Mouse (Mus musculus): ENCODE measurements around the gene Msh2. TPM values are rescaled to one million over a fixed set of nuclear protein-coding genes. Genes with fewer than 3 reads are reported as not detected.
"Not testable (repeated sequence)": the region's sequence is repeated elsewhere in the genome, so short reads cannot be mapped to it uniquely, and the experiment has no call there.

Gene Msh2
- polyA plus RNA-seq, 1 experiment from 2014 or later: 102 TPM

- Histone ChIP-seq H3K4me3 (peak overlapping the region; percentile 94), H3K27me3 (ENCODE audit: insufficient read depth, poor library complexity, severe bottlenecking) (no peaks in the 10 kb centered on the region), H3K36me3 (peaks cover 34% of the 10 kb centered on the region), H3K9me3 (no peaks in the 10 kb centered on the region), H3K27ac (peak overlapping the region; percentile 95), H3K4me1 (replicated peaks) (peaks cover 31% of the 10 kb centered on the region)
- under 1% methylated on average over 54 of the region's 54 CpGs for WGBS
- DNase-seq (ENCODE audit: low spot score): peak; percentile 65
These were observed 652 bp downstream of the Msh2 start for GRCm38 (mm10) chr17:87672677-87673286.

DNA sequence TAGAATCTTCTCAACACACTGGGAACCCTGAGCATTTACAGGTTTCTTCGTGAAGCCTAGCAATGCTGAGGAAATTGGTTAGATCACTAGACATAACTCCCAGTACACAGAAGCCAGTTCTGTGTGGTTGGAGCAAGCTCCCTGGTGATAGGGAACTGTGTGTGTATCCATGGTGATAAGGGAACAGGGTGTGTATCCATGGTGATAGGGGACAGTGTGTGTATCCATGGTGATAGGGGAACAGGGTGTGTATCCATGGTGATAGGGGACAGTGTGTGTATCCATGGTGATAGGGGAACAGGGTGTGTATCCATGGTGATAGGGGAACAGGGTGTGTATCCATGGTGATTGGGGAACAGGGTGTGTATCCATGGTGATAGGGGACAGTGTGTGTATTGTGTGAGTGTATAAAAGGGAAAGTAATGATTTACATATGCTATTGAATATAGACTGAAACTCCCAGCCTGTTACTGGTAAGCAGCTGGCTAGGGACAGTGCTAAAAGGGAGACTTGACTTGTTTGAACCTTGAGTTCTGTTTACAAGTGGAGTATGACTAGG, 4.9 kb downstream of the Msh2 start:
- not testable (repeated sequence) for H3K27ac ChIP-seq; DNase-seq (ENCODE audit: low spot score); H3K4me3 ChIP-seq; H3K27me3 ChIP-seq (ENCODE audit: insufficient read depth, poor library complexity, severe bottlenecking); H3K9me3 ChIP-seq
- 83% methylated on average over 1 of the region's 1 CpGs for WGBS
- Histone ChIP-seq H3K4me1 (replicated peaks) (peaks cover 26% of the 10 kb centered on the region), H3K36me3 (peaks cover 70% of the 10 kb centered on the region)

DNA sequence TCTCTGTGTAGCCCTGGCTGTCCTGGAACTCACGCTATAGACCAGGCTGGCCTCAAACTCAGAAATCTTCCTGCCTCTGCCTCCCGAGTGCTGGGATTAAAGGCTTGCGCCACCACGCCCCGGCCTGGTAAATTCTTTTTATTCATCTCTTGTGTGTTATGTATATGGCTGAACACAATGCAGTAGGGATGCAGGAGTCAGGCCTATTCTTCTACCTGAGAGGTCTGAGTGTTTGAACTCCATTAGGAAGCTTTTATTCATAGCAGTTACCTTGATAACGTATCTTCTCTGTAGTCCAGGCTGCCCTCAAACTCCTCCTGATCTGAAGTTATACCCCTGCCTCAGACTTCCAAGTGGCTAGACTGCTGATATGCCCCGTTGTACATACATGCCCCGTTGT, 5.5 kb downstream of the Msh2 start:
- Histone ChIP-seq H3K27me3 (ENCODE audit: insufficient read depth, poor library complexity, severe bottlenecking) (no peaks in the 10 kb centered on the region), H3K36me3 (peaks cover 77% of the 10 kb centered on the region), H3K9me3 (no peaks in the 10 kb centered on the region), H3K4me3 (no peak overlapping the region), H3K4me1 (replicated peaks) (peaks cover 22% of the 10 kb centered on the region), H3K27ac (no peak overlapping the region)
- DNase-seq (ENCODE audit: low spot score): no peak
- 93% methylated on average over 8 of the region's 8 CpGs for WGBS

GRCm38 (mm10) chr17:87689217-87689616, 17.1 kb downstream of the Msh2 start:
- Histone ChIP-seq H3K27ac (no peak overlapping the region), H3K36me3 (peaks cover 95% of the 10 kb centered on the region), H3K27me3 (ENCODE audit: insufficient read depth, poor library complexity, severe bottlenecking) (no peaks in the 10 kb centered on the region), H3K9me3 (no peaks in the 10 kb centered on the region), H3K4me3 (no peak overlapping the region), H3K4me1 (replicated peaks) (no peaks in the 10 kb centered on the region)
- no peak for DNase-seq (ENCODE audit: low spot score)
- WGBS: 96% methylated on average over 8 of the region's 8 CpGs

DNA sequence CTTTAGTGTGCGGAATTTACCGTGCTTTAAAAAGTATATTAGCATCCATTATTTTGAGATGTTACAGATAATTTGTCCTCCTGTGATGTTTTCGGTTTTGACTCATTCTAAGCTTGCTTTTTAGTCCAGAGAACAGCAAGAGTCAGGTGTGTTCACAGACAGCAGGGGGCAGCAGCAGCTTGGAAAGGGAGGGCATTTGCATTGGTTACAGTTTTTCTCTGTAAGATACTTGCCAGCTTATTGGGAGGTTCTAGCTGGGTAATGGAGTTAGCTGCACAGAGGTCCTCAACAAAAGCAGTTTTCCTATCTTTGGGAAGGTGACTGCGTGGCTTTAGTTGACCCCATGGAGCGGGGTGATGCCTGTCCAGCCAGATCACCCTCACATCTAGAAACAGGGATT, 19.8 kb downstream of the Msh2 start:
- H3K9me3 ChIP-seq: no peaks in the 10 kb centered on the region
- H3K27me3 ChIP-seq (ENCODE audit: insufficient read depth, poor library complexity, severe bottlenecking): no peaks in the 10 kb centered on the region
- 92% methylated on average over 5 of the region's 5 CpGs for WGBS
- DNase-seq (ENCODE audit: low spot score): peak; percentile 44
- H3K4me1 ChIP-seq (replicated peaks): no peaks in the 10 kb centered on the region
- H3K36me3 ChIP-seq: peaks cover 91% of the 10 kb centered on the region
- no peak overlapping the region for H3K27ac ChIP-seq
- no peak overlapping the region for H3K4me3 ChIP-seq

- Histone ChIP-seq H3K27me3 (ENCODE audit: insufficient read depth, poor library complexity, severe bottlenecking) (no peaks in the 10 kb centered on the region), H3K36me3 (peaks cover 91% of the 10 kb centered on the region), H3K9me3 (no peaks in the 10 kb centered on the region), H3K4me1 (replicated peaks) (no peaks in the 10 kb centered on the region), H3K4me3 (no peak overlapping the region), H3K27ac (no peak overlapping the region)
- WGBS: 95% methylated on average over 11 of the region's 11 CpGs
- no peak for DNase-seq (ENCODE audit: low spot score)
These were observed 23.8 kb downstream of the Msh2 start for GRCm38 (mm10) chr17:87695874-87696465.

DNA sequence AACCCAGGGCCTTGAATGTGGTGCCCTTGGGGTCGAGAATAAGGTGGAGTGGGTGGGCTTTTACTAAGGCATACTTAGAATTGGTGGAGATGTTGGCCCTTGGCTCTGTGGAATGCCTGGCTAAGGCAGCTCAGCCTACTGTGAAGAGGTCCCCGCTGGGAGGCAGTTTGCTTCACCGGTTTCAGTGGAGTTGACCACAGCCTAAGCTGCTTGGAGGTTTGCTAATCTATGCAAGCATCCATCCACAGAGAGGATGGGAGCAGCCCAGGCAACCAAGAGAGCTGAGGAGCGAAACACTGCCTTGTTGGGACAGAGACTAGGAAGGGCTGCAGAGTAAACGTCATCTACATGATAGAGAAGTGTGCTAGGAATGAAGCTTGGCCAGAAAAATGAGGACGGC, 24.7 kb downstream of the Msh2 start:
- 91% methylated on average over 6 of the region's 6 CpGs for WGBS
- DNase-seq (ENCODE audit: low spot score): no peak
- no peak overlapping the region for H3K4me3 ChIP-seq
- peaks cover 91% of the 10 kb centered on the region for H3K36me3 ChIP-seq
- no peak overlapping the region for H3K27ac ChIP-seq
- no peaks in the 10 kb centered on the region for H3K9me3 ChIP-seq
- H3K27me3 ChIP-seq (ENCODE audit: insufficient read depth, poor library complexity, severe bottlenecking): no peaks in the 10 kb centered on the region
- H3K4me1 ChIP-seq (replicated peaks): no peaks in the 10 kb centered on the region

GRCm38 (mm10) chr17:87698996-87699765, 27.1 kb downstream of the Msh2 start:
- H3K27ac ChIP-seq: no peak overlapping the region
- WGBS: 84% methylated on average over 16 of the region's 16 CpGs
- no peak for DNase-seq (ENCODE audit: low spot score)
- H3K36me3 ChIP-seq: peaks cover 95% of the 10 kb centered on the region
- no peaks in the 10 kb centered on the region for H3K9me3 ChIP-seq
- H3K27me3 ChIP-seq (ENCODE audit: insufficient read depth, poor library complexity, severe bottlenecking): no peaks in the 10 kb centered on the region
- H3K4me1 ChIP-seq (replicated peaks): no peaks in the 10 kb centered on the region
- H3K4me3 ChIP-seq: no peak overlapping the region

DNA sequence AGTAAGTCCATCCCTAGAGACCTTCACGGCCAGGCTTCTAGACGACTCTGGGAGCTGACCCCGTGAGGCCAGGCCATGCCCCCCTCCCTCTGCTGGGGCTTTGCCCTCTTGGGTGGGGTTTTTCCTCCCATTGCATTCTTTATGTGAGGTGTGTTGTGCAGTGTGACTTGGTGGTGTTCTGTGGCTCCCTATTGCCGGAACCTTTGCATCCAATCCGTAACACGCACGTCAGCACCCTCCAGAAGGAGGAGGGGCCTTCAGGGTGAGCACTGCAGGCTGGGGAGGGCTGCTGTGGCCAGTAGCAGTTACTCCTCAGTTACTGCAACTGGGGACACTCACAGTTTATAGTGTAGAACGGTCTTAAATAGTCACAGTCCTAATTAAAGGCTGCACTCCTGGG, 28.0 kb downstream of the Msh2 start:
- Histone ChIP-seq H3K4me3 (no peak overlapping the region), H3K27me3 (ENCODE audit: insufficient read depth, poor library complexity, severe bottlenecking) (no peaks in the 10 kb centered on the region), H3K27ac (no peak overlapping the region), H3K9me3 (no peaks in the 10 kb centered on the region), H3K36me3 (peaks cover 90% of the 10 kb centered on the region), H3K4me1 (replicated peaks) (no peaks in the 10 kb centered on the region)
- no peak for DNase-seq (ENCODE audit: low spot score)
- WGBS: 90% methylated on average over 8 of the region's 8 CpGs

GRCm38 (mm10) chr17:87724727-87725126, 52.6 kb downstream of the Msh2 start:
- peaks cover 84% of the 10 kb centered on the region for H3K36me3 ChIP-seq
- 89% methylated on average over 7 of the region's 7 CpGs for WGBS
- no peaks in the 10 kb centered on the region for H3K27me3 ChIP-seq (ENCODE audit: insufficient read depth, poor library complexity, severe bottlenecking)
- H3K27ac ChIP-seq: no peak overlapping the region
- no peak for DNase-seq (ENCODE audit: low spot score)
- peaks cover 2% of the 10 kb centered on the region; the same call in 1 of the 2 replicates for H3K9me3 ChIP-seq
- H3K4me3 ChIP-seq: no peak overlapping the region
- no peaks in the 10 kb centered on the region for H3K4me1 ChIP-seq (replicated peaks)

DNA sequence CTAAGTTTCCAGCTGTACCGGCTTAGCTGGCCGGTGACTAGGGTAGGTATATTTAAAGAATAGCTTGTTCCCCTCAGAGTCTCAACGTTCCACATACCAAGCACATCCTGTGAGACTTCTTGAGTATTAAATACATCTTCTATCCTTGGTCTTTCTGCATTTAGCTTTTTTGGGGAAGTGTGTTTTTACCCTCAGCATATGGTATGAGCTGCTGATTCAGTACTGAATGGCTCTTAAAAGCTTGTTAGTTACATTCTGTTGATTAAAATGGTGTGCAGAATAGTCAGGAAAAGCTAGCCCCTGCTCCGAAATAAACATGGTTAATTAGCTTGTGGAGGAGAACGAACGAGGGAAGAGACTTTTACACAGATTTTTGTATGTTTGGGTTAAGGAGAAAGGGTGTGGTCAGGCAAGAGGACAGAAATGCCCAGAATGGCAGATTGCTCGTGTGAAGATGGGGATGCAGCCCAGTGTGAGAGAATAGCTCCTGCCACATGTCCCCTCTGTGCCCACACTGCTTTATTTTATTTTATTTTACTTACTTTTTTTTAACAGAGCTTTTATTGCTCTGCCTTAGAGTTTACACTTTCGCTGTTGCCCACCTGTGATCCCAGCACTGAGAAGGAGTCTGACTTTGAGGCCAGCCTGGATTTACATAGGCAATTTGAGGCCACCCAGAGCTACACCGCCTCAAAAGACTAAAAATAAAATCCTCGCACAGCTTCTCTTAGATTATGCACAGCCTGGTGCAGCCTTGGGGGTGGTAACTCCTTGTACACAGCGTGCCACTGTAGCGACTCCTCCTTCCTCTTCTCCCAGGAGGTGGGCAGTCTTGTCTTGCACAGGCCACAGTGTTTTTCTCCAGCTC, 54.6 kb downstream of the Msh2 start:
- Histone ChIP-seq H3K27me3 (ENCODE audit: insufficient read depth, poor library complexity, severe bottlenecking) (no peaks in the 10 kb centered on the region), H3K36me3 (peaks cover 66% of the 10 kb centered on the region), H3K9me3 (peaks cover 2% of the 10 kb centered on the region; the same call in 1 of the 2 replicates), H3K27ac (no peak overlapping the region), H3K4me1 (replicated peaks) (no peaks in the 10 kb centered on the region), H3K4me3 (no peak overlapping the region)
- 96% methylated on average over 12 of the region's 12 CpGs for WGBS
- no peak for DNase-seq (ENCODE audit: low spot score)

- 86% methylated on average over 4 of the region's 4 CpGs for WGBS
- Histone ChIP-seq H3K27me3 (ENCODE audit: insufficient read depth, poor library complexity, severe bottlenecking) (no peaks in the 10 kb centered on the region), H3K4me1 (replicated peaks) (no peaks in the 10 kb centered on the region), H3K4me3 (no peak overlapping the region), H3K9me3 (peaks cover 2% of the 10 kb centered on the region; the same call in 1 of the 2 replicates), H3K36me3 (peaks cover 14% of the 10 kb centered on the region), H3K27ac (no peak overlapping the region)
- no peak for DNase-seq (ENCODE audit: low spot score)
These were observed 59.8 kb downstream of the Msh2 start for GRCm38 (mm10) chr17:87731962-87732361.
